Mouse (Mus musculus) T-helper 2 cell (primary cell): ENCODE data around the gene Ttyh3.

Source experiments
- in situ Hi-C: fragments of 300-600 bp; cut with MboI, MseI; formaldehyde crosslinking; loops from one replicate; pipeline ENCODE4 v1.15.1; 2025; ENCODE audit warnings: high pct_unique_total_duplicates

Ttyh3 gene

GRCm38 (mm10) chr5:140633432-140633831, 15.4 kb downstream of the Ttyh3 start:
- in situ Hi-C loops = no loop called here

- in situ Hi-C loops = no loop called here
These were observed 19.8 kb downstream of the Ttyh3 start for GRCm38 (mm10) chr5:140628995-140629394.

- in situ Hi-C loops = no loop called here
These were observed 21.3 kb downstream of the Ttyh3 start for GRCm38 (mm10) chr5:140627580-140627979.

GRCm38 (mm10) chr5:140624961-140625360, 23.9 kb downstream of the Ttyh3 start:
- in situ Hi-C loops = no loop called here

- in situ Hi-C loops = no loop called here
These were observed 24.6 kb downstream of the Ttyh3 start for GRCm38 (mm10) chr5:140624238-140624637.

GRCm38 (mm10) chr5:140623791-140624190, 25.0 kb downstream of the Ttyh3 start:
- in situ Hi-C loops = no loop called here

- in situ Hi-C loops = no loop called here
These were observed 25.7 kb downstream of the Ttyh3 start for GRCm38 (mm10) chr5:140622978-140623670.

GRCm38 (mm10) chr5:140621517-140621916, 27.3 kb downstream of the Ttyh3 start:
- in situ Hi-C loops = no loop called here

GRCm38 (mm10) chr5:140621092-140621491, 27.7 kb downstream of the Ttyh3 start:
- in situ Hi-C loops = no loop called here

- in situ Hi-C loops = loop anchor here (5.0 kb wide), 2 partner anchors 53 to 78 kb away; partner anchors contain the start of gene Grifin
These were observed 28.7 kb downstream of the Ttyh3 start for GRCm38 (mm10) chr5:140619895-140620736.

- in situ Hi-C loops = loop anchor here (5.0 kb wide), 2 partner anchors 52 to 77 kb away; partner anchors contain the start of gene Grifin
These were observed 29.6 kb downstream of the Ttyh3 start for GRCm38 (mm10) chr5:140619151-140619771.

- in situ Hi-C loops = loop anchor here (5.0 kb wide), 2 partner anchors 50 to 75 kb away; partner anchors contain the start of gene Grifin
These were observed 31.1 kb downstream of the Ttyh3 start for GRCm38 (mm10) chr5:140617714-140618113.

- in situ Hi-C loops = loop anchor here (5.0 kb wide), 2 partner anchors 49 to 74 kb away; partner anchors contain the start of gene Grifin
These were observed 32.1 kb downstream of the Ttyh3 start for GRCm38 (mm10) chr5:140616691-140617090.

- in situ Hi-C loops = loop anchor here (5.0 kb wide), 2 partner anchors 49 to 74 kb away; partner anchors contain the start of gene Grifin
These were observed 32.7 kb downstream of the Ttyh3 start for GRCm38 (mm10) chr5:140616110-140616503.

- in situ Hi-C loops = loop anchor here (5.0 kb wide), 2 partner anchors 48 to 73 kb away; partner anchors contain the start of gene Grifin
These were observed 33.3 kb downstream of the Ttyh3 start for GRCm38 (mm10) chr5:140615321-140616109.

- in situ Hi-C loops = loop anchor here (5.0 kb wide), 2 partner anchors 48 to 73 kb away; partner anchors contain the start of gene Grifin
These were observed 34.0 kb downstream of the Ttyh3 start for GRCm38 (mm10) chr5:140614837-140615236.

GRCm38 (mm10) chr5:140614141-140614540, 34.7 kb downstream of the Ttyh3 start:
- in situ Hi-C loops = no loop called here

- in situ Hi-C loops = no loop called here
These were observed 36.6 kb downstream of the Ttyh3 start for GRCm38 (mm10) chr5:140612191-140612590.

- in situ Hi-C loops = no loop called here
These were observed 37.1 kb downstream of the Ttyh3 start for GRCm38 (mm10) chr5:140611611-140612185.

- in situ Hi-C loops = no loop called here
These were observed 37.7 kb downstream of the Ttyh3 start for GRCm38 (mm10) chr5:140611021-140611583.
